Mouse (Mus musculus) thymus, adult 2 months (tissue): ENCODE data around the gene Rxra. TPM values are rescaled to one million over a fixed set of nuclear protein-coding genes. Genes with fewer than 3 reads are reported as not detected.

Experiments used
- DNase-seq: peaks from one replicate; pipeline ENCODE4 v3.0.0; 2021
- H3K27ac ChIP-seq: fragments of 200-500 bp; 2 replicates; pipeline ENCODE4 v1.5.1; 2012; ENCODE audit warnings: low read length, control low read depth; ENCODE audit not compliant: control insufficient read depth, insufficient read depth
- H3K27me3 ChIP-seq: fragments of 200-500 bp; 2 replicates; pipeline ENCODE4 v1.6.1; 2012; ENCODE audit warnings: mild to moderate bottlenecking, low read length, moderate library complexity, mixed read lengths; ENCODE audit not compliant: control insufficient read depth, insufficient read depth
- H3K36me3 ChIP-seq: fragments of 200-500 bp; 2 replicates; pipeline ENCODE4 v1.6.1; 2012; ENCODE audit warnings: mild to moderate bottlenecking, low read length, moderate library complexity; ENCODE audit not compliant: control insufficient read depth, insufficient read depth
- H3K4me1 ChIP-seq: fragments of 200-500 bp; replicated peaks from 2 replicates; pipeline ENCODE4 v1.6.1; 2012; ENCODE audit warnings: low read length; ENCODE audit not compliant: control insufficient read depth, insufficient read depth
- H3K4me3 ChIP-seq: fragments of 200-500 bp; 2 replicates; pipeline ENCODE4 v1.5.1; 2012; ENCODE audit warnings: mild to moderate bottlenecking, low read length, control low read depth, moderate library complexity; ENCODE audit not compliant: control insufficient read depth, insufficient read depth
- CTCF ChIP-seq: fragments of 200-500 bp; IDR thresholded peaks from 2 replicates; pipeline ENCODE4 v1.5.1; 2012; ENCODE audit warnings: mild to moderate bottlenecking, control low read depth, low read length, moderate library complexity, borderline replicate concordance; ENCODE audit not compliant: control insufficient read depth, poor library complexity, insufficient read depth; ENCODE audit errors: extremely low read depth
- POLR2A ChIP-seq: fragments of 200-500 bp; IDR thresholded peaks from 2 replicates; pipeline ENCODE4 v1.6.1; 2012; ENCODE audit warnings: mild to moderate bottlenecking, low read length, control low read depth, moderate library complexity; ENCODE audit not compliant: control insufficient read depth, poor library complexity, insufficient read depth; ENCODE audit errors: extremely low read depth
- WGBS: fragments of 180-500 bp; shearing (Covaris S2); methylation state at CpG from one replicate; pipeline ENCODE4 v1.1.7; 2018; 5-methylcytosine and 5-hydroxymethylcytosine counted together
- polyA plus RNA-seq: library from polyadenylated mRNA; depleted of rRNA; stranded (reverse); fragments of >200 nt; gene quantifications from 2 replicates; pipeline ENCODE4 v1.2.3, GENCODE M21; 2012

The Rxra gene
- polyA plus RNA-seq, 1 experiment: 40.3 TPM

DNA sequence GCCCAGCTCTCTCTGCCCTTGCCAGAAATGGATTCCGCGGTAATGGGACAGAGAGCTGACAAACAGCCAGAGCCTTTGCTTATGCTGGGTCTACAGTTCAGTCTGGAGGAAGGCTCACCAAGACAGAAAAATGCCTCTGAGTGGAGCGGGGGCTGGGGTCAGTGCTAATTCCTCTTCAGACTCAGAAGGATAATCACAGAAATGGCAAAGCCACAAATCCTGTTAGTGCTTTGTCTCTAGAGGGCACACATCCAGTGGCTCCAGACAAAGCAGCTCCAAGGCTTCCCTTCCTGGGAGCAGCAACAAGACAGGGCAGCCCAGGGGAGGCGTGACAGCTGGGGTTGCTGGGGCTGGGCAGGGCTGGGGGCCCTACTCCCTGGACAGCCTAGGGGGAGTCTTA, 9.5 kb upstream of the Rxra start:
- no peak for DNase-seq
- 92% methylated on average over 4 of the region's 4 CpGs for WGBS
- H3K27me3 ChIP-seq: no peaks in the 10 kb centered on the region
- TF ChIP-seq POLR2A: no peak
- H3K27ac ChIP-seq: no peak overlapping the region
- no peaks in the 10 kb centered on the region for H3K36me3 ChIP-seq
- no peaks in the 10 kb centered on the region for H3K4me1 ChIP-seq
- no peak overlapping the region for H3K4me3 ChIP-seq

DNA sequence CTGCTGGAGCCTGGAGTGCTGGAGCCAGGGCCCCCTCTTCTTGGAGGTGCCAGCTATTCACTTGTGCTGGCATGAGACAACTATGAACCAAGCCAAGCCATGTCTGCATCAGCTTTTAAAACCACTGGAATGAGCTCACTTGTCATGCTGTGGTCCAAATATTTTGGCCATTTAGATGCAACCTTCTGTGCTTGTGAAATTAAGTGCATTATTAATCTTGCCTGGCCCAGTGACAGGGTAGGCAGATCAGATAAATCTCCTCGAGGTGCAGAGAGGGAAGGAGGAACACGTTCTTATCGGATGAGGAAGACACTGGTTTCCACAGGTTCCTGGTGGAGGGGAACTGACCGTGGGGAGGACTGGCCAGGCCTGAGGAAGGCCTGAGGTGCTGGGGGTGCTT, 8.6 kb upstream of the Rxra start:
- Histone ChIP-seq H3K36me3 (no peaks in the 10 kb centered on the region), H3K4me3 (no peak overlapping the region), H3K27me3 (no peaks in the 10 kb centered on the region), H3K4me1 (no peaks in the 10 kb centered on the region), H3K27ac (no peak overlapping the region)
- WGBS: 59% methylated on average over 4 of the region's 4 CpGs
- no peak for TF ChIP-seq POLR2A
- no peak for TF ChIP-seq CTCF
- DNase-seq: no peak

DNA sequence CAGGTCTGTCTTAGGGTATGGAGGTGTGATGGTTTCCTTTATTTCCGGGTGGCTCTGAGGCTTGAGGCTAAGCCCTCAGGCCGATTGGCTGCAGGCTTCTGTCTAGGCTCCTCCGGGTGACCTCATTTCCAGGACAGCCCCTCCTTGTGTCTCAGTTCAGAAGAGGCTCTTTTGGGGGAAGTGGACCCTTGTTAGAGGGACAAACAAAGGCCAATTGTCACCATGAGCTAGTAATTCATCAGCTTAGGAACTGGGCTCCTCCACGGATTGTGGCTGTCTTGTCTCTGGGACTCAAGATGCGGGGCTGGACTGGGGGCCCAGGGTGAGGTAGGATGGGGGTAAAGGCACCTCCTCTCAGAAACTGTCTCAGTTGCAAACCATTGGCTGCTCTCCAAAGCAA, 5.5 kb upstream of the Rxra start:
- Histone ChIP-seq H3K27ac (no peak overlapping the region), H3K36me3 (no peaks in the 10 kb centered on the region), H3K4me1 (no peaks in the 10 kb centered on the region), H3K4me3 (no peak overlapping the region), H3K27me3 (no peaks in the 10 kb centered on the region)
- 66% methylated on average over 5 of the region's 5 CpGs for WGBS
- DNase-seq: no peak
- no peak for TF ChIP-seq CTCF
- no peak for TF ChIP-seq POLR2A

DNA sequence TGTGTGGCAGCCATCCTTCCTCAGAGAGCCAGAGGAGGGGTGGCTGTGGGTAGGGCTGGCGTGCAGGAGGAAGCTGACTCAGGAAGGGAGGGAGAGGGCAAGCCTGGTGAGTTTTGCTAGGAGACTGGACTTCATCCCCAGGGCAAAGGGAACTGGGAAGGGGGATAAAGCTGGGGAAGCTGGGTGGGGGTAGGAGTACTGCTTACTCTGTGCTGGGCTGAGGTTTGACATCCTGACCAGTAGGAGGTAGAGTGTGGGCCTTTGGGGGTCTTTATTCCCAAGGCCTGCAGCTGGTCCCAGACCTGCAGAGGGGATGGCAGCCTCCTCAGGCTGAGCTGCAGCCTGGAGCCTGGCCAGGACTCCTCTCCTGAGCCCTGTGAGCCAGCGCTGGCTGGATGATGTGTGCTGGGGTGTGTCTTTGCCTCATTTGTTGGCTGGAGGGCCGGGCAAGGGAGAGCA, 4.6 kb upstream of the Rxra start:
- Histone ChIP-seq H3K36me3 (no peaks in the 10 kb centered on the region), H3K4me1 (peaks cover 4% of the 10 kb centered on the region; the same call in 1 of the 2 replicates), H3K27me3 (no peaks in the 10 kb centered on the region), H3K27ac (no peak overlapping the region), H3K4me3 (no peak overlapping the region)
- DNase-seq: no peak
- TF ChIP-seq CTCF: no peak
- TF ChIP-seq POLR2A: no peak
- 68% methylated on average over 3 of the region's 3 CpGs for WGBS

DNA sequence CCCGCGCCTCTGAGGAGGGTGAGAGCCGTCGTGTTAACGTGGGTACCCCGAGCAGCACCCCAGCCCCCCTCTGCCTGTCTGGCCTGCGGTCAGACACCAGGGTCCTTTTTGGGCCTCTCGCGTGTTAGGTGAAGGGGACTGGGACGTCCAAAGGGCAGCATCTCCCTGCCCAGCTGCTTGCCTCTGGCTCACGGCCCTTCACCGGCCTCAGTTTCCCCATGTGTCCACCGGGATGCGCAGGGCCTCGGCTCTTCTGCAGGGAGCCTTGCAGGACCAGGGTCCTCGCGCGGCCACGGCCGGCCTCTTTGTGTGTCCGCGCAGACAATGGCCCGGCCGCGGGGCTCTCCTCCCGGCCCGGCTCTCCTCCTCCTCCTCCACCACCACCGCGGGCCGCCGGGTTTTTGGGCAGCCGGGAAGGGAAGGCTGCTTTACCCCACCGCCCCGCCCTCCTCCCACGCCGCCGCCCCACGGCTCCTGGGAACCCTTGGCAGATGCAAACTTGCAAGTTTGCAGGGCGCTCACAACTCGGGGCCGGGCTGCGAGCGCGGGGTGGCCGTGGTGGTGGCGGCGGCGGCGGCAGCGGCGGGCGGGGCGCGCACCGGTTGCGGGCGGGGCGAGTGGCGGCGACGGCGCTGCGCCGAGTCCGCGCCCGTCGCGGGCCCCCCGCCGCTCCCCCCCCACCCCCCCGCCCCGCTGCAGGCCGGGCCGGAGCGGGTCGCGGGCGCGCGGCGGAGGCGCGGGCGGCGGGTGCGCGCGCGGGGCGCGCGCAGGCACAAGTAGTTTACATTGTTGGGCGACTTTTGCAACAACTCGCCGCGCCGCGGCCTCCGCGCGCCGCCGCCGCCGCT, 462 bp downstream of the Rxra start:
- no peaks in the 10 kb centered on the region for H3K36me3 ChIP-seq
- peaks cover 21% of the 10 kb centered on the region for H3K4me1 ChIP-seq
- peak overlapping the region; percentile 37 for H3K4me3 ChIP-seq
- peak; percentile 58 for DNase-seq
- no peak overlapping the region for H3K27ac ChIP-seq
- TF ChIP-seq POLR2A: no peak
- no peak for TF ChIP-seq CTCF
- WGBS: 16% methylated on average over 86 of the region's 106 CpGs
- peaks cover 5% of the 10 kb centered on the region; the same call in 1 of the 2 replicates for H3K27me3 ChIP-seq

DNA sequence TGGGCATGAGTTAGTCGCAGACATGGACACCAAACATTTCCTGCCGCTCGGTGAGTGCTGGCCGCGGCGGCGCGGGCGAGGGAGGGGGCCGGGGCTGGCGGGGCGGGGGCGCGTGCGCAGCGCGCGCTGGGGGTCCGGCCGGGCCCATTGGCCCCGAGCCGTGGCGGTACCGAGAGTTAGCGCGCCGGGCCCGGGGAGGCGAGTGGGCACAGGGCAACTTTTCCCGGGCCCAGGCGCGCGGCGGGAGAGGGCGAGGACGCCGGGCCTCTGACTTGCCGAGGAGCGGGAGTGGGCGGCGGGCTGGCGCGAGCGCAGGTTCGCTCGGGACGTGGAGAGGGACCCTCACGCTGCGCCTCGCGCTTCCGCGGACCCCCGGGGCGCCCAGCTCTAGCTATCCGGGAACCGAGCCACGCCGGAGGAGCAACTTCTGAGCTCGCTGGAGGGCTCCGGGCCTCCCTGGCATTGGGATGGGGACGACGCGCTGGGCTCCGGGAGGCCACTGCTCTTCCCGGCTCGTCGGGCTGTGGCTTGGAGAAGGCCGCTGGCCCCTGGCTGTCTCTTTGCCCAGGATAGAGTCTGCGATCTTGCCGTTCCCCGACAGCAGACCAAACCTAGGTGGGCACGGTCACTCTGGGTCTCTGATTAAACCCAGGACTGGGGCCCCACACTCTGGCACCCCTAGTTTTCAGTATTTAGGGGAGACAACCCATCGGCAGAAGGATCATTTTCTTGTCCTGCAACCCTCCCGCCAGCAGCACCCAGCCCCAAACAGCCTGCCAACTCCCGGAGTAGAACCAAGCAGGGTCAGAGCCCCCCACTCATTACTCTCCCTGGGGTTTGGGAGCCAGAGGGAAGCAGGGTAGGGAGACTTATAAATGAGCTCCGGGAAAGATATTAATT, 1.4 kb downstream of the Rxra start:
- TF ChIP-seq CTCF (no peak), POLR2A (no peak)
- Histone ChIP-seq H3K36me3 (no peaks in the 10 kb centered on the region), H3K27me3 (peaks cover 5% of the 10 kb centered on the region; the same call in 1 of the 2 replicates), H3K4me1 (peaks cover 21% of the 10 kb centered on the region), H3K27ac (no peak overlapping the region; the same call in 1 of the 2 replicates), H3K4me3 (peak overlapping the region; percentile 93)
- peak; percentile 22 for DNase-seq
- 2% methylated on average over 77 of the region's 77 CpGs for WGBS
